Mouse (Mus musculus) G1E (cell line): ENCODE data around the gene En1. TPM values are rescaled to one million over a fixed set of nuclear protein-coding genes. Genes with fewer than 3 reads are reported as not detected.
A peak's percentile ranks its signal among the peaks of the same experiment; 100 is the strongest.

Experiments used
- ATAC-seq: 2 replicates; pipeline ENCODE4 v1.8.0; 2016; ENCODE audit warnings: mild to moderate bottlenecking; ENCODE audit not compliant: insufficient number of reproducible peaks, poor library complexity, low FRiP score, severe bottlenecking; ENCODE audit errors: extremely low read depth
- DNase-seq: peaks from one replicate; pipeline ENCODE4 v3.0.0; 2012; ENCODE audit warnings: low spot score
- H3K27me3 ChIP-seq: 2 replicates; pipeline ENCODE4 v1.6.1; 2012; ENCODE audit warnings: mild to moderate bottlenecking, low read length, inconsistent platforms; ENCODE audit not compliant: insufficient read depth
- H3K36me3 ChIP-seq: replicated peaks from 2 replicates; pipeline ENCODE3; 2012; ENCODE audit warnings: mild to moderate bottlenecking, inconsistent platforms
- H3K4me1 ChIP-seq: 2 replicates; pipeline ENCODE4 v1.6.1; 2012; ENCODE audit warnings: low read depth, low read length, inconsistent platforms, mixed read lengths; ENCODE audit not compliant: insufficient read depth
- H3K4me3 ChIP-seq: 2 replicates; pipeline ENCODE4 v1.5.1; 2012; ENCODE audit warnings: low read depth, mild to moderate bottlenecking, inconsistent platforms, low read length, moderate library complexity, mixed read lengths
- H3K9me3 ChIP-seq: replicated peaks from 2 replicates; pipeline ENCODE4 v1.6.1; 2012; ENCODE audit warnings: inconsistent platforms
- CTCF ChIP-seq: IDR thresholded peaks from 2 replicates; pipeline ENCODE4 v1.5.1; 2012; ENCODE audit warnings: low read depth, low read length, inconsistent platforms, mixed read lengths
- GATA1 ChIP-seq: IDR thresholded peaks from 2 replicates; pipeline ENCODE4 v1.6.1; 2012; ENCODE audit warnings: borderline replicate concordance, low read length, inconsistent platforms, mixed read lengths
- GATA2 ChIP-seq: IDR thresholded peaks from 2 replicates; pipeline ENCODE4 v1.6.1; 2012; ENCODE audit warnings: low read depth, low read length, inconsistent platforms, borderline replicate concordance
- POLR2AphosphoS5 ChIP-seq: IDR thresholded peaks from 2 replicates; pipeline ENCODE4 v1.6.1; 2012; ENCODE audit warnings: low read depth, low read length, inconsistent platforms; ENCODE audit not compliant: insufficient replicate concordance
- TAL1 ChIP-seq: conservative IDR thresholded peaks from 2 replicates; pipeline ENCODE4 v1.6.1; 2012; ENCODE audit warnings: low read depth, low read length, inconsistent platforms, mixed read lengths
- polyA plus RNA-seq: library from polyadenylated mRNA; stranded (reverse); fragments of >175 nt; gene quantifications from 2 replicates; pipeline ENCODE4 v1.2.3, GENCODE M21; 2012
- total RNA-seq, 2 experiments: library from RNA; stranded (forward) in 1 of 2; stranded (reverse) in 1 of 2; fragments of 200-1000 nt in 1 of 2; fragments of >200 nt in 1 of 2; fragmentation: Nextera tagmentation in 1 of 2; gene quantifications; 2 replicates each; pipeline ENCODE4 v1.2.3; 2014 to 2017

The En1 gene
- total RNA-seq (2014; fragmentation: Nextera tagmentation) (not detected in 2 replicates), total RNA-seq (2017) (0.06 and 0.11 TPM in 2 replicates), polyA plus RNA-seq (not detected in 2 replicates)

DNA sequence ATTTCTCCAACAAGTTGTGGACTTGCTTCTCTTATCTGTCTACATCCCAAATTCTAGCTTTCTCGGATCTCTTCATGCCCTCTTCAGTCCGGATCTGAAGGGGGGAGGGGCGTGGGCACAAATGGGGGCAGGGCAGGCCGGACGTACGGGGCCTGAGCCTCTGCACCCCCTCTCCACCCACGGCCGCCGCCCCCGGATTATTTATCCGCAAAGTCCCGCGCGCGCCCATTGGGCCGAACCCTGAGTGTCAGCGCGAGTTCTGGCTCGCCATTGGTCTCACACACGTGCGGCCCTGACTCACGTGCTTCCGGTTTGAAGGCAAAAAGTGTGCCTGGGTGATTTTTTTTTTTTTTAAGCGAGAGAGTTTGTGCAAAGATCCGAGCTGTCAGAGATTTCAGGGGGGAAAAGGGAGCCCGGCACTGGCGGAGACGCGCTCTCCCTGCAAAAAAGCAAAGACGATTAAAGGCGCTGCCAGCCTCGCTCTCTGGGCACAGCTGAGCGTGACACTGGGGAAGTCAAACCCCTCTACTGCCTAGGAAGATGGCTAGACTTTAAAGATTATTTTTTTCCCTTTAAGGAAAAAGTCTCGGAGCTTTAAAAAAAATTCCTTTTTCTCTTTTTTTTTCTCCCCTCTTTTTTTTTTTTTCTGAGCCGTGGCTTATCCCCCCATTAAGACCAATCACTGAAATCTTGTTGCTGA, at the start of gene En1:
Gene En1 (plus strand): TSS at position 388 of the 700 bp plus-strand sequence.
- no peaks in the 10 kb centered on the region for H3K4me1 ChIP-seq
- peak within 1 kb of the TSS; percentile 38; the same call in 1 of the 2 replicates for H3K4me3 ChIP-seq
- peaks cover 3% of the 10 kb centered on the region; the same call in 1 of the 2 replicates for H3K27me3 ChIP-seq
- no peaks in the 10 kb centered on the region for H3K36me3 ChIP-seq
- no peak for ATAC-seq
- no peak for DNase-seq
- TF ChIP-seq TAL1, result no peak
- peaks cover 94% of the 10 kb centered on the region for H3K9me3 ChIP-seq

DNA sequence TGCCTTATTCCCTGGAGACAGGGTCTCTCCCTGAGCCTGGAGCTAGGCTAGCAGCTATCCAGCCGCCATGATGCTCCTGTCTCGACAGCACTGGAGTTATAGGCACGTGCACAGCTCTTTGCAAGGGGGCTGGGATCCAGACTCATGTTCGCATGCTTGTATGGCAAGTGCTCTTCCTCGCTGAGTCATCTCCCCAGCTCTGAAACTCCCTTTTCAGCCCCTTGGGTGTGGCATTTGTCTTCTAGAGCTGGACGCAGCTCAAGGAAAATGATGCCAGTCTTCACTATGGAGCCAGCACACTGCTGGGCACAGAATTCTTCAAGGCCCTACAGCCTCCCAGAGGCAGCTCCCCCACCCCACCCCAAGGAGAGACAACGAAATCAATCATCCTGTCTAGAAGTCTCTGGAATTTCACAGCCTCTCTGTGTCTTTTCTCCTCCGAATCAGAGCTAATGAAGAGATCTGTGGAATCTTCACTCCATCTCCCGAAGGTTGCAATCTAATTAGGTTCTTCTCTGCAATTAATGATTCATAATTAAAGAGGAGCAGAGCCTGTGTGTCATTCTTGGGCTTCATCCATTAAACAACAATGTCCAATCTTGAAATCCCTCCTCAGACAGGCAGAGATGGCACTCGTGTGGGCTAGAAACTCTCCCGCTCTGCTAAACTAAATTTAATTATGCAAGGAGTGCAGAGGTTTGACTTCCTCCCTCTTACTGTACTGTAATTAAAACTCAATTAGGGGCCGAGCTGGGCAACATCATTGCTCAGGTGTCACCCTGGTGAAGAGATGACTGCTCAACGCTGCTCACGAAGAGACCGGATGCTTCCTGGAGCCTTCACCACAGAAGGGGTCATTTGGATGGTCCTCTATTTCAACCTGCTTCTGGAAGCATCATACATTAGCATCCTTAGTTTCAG, 45.0 kb upstream of the En1 start:
- Histone ChIP-seq H3K4me1 (no peaks in the 10 kb centered on the region), H3K36me3 (no peaks in the 10 kb centered on the region), H3K4me3 (no peak overlapping the region), H3K9me3 (peaks cover 69% of the 10 kb centered on the region), H3K27me3 (no peaks in the 10 kb centered on the region)
- DNase-seq, result no peak
- TF ChIP-seq GATA1 (no peak), CTCF (no peak), POLR2AphosphoS5 (no peak), TAL1 (no peak), GATA2 (no peak)
- no peak for ATAC-seq

DNA sequence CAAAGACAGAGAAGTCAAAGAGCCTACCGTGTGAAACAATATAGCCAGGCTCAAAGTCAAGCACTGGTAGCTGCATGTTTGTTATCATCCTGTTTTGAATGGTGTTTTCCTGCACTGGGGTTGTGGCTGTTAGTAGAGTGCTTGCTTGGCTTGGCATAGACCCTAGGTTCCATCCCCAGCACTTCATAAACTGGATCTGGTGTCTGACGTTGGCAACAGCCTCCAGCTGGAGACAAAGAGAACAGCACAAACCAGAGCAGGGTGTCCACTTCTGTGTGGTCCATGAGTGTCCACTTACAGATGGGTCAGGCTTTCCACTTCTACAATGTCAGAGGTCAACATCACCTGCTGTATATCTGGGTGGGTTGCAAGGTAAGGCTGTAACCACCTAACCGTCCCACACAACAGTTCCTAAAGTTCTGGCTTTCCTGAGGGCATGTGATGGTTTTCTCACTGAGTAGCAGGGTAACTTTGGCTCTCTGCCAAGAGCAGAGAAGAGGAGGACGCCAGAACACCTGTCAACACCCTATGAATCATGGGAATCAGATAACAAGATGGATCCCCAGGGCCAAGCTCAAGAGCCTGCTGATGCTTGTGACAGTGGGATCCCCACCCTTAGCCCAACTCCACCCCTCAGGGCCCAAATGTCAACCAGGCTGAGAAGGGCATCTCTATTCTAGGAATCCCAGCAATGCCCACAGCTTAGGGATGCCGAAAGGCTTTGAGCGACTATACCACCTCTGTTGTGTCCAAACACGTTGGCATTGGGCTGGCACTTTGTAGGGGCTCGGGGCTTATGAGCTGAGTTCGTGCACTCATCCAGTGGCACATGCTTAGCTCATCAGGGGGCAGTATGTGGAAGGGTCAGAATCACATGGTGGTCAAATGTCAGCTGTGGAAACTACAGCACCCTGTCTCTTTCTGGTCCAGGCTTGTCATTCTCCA, 43.6 kb upstream of the En1 start:
- H3K36me3 ChIP-seq, result no peaks in the 10 kb centered on the region
- H3K27me3 ChIP-seq, result no peaks in the 10 kb centered on the region
- H3K4me1 ChIP-seq, result no peaks in the 10 kb centered on the region
- H3K9me3 ChIP-seq, result peaks cover 70% of the 10 kb centered on the region
- H3K4me3 ChIP-seq, result no peak overlapping the region
- ATAC-seq (no peak), DNase-seq (no peak)
- no peak for TF ChIP-seq GATA1
- no peak for TF ChIP-seq CTCF
- TF ChIP-seq TAL1, result no peak

DNA sequence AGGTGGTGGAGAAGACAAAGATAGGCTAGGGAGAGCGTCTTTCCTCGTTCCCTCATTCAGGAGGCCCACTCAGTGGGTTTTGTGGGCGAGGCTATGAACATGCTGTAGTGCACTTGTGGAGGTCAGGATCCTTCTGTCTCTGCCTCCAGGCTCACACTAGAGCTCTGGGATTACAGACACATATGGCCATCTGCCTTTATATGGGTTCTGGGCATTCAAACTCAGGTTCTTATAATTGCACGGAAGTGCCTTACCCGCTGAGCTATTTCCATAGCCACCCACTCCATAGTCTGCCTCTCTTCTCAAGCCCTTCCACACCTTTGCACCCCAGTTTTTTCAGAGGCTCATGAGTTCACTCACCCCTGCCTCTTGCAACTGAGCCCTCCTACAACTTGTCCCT, 42.3 kb upstream of the En1 start:
- H3K36me3 ChIP-seq, result no peaks in the 10 kb centered on the region
- ATAC-seq (no peak), DNase-seq (no peak)
- H3K4me1 ChIP-seq, result no peaks in the 10 kb centered on the region
- no peak for TF ChIP-seq CTCF
- no peak for TF ChIP-seq GATA2
- no peak for TF ChIP-seq POLR2AphosphoS5
- H3K9me3 ChIP-seq, result peaks cover 58% of the 10 kb centered on the region
- no peaks in the 10 kb centered on the region for H3K27me3 ChIP-seq
- no peak overlapping the region for H3K4me3 ChIP-seq

DNA sequence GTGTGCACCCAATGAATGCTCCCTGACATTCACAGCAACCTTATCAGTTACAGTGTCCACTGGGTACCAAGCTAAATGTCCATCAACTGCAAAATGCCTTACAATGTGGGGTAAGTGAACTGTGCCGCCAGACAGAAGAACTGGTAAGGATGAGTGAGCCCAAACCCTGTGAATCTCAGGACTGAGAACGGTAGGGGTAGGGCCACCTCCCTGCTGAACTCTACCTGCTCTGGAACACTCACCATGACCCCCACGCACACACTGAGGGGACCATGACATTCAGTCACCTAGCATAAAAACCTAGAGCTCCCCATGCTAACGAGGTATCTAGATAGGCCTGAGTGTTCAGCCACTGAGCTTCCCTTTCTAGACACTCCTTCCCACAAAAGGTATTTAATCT, 20.9 kb upstream of the En1 start:
- ATAC-seq (no peak), DNase-seq (no peak)
- no peaks in the 10 kb centered on the region for H3K27me3 ChIP-seq
- H3K36me3 ChIP-seq, result no peaks in the 10 kb centered on the region
- H3K4me3 ChIP-seq, result no peak overlapping the region
- H3K9me3 ChIP-seq, result peaks cover 57% of the 10 kb centered on the region
- TF ChIP-seq GATA2, result no peak
- TF ChIP-seq POLR2AphosphoS5, result no peak
- TF ChIP-seq GATA1, result no peak
- no peak for TF ChIP-seq CTCF
- no peak for TF ChIP-seq TAL1
- H3K4me1 ChIP-seq, result no peaks in the 10 kb centered on the region

DNA sequence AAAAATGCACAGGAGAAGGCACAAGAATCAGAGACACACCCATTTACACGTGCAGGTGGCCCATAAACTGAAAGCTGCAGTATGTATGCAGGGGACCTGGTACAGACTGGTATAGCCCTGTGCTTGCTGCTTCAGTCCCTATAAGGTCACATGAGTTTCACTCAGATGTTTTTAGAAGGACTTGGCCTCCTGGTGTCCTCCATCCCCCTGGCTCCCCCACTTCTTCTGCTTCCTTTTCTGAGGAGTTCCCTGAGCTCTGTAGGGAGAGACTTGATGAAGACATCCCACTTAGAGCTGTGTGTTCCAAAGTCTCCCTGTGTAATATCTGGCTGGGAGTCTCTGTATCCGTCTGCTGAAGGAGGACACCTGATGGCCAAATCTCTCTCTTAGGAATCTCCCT, 16.7 kb upstream of the En1 start:
- no peak overlapping the region for H3K4me3 ChIP-seq
- no peak for ATAC-seq

More for the DNA sequence above, 16.7 kb upstream of the En1 start:
- H3K27me3 ChIP-seq, result no peaks in the 10 kb centered on the region
- H3K36me3 ChIP-seq, result no peaks in the 10 kb centered on the region
- TF ChIP-seq POLR2AphosphoS5 (no peak), GATA2 (no peak), GATA1 (no peak), CTCF (no peak), TAL1 (no peak)
- no peaks in the 10 kb centered on the region for H3K4me1 ChIP-seq
- no peak for DNase-seq
- peaks cover 67% of the 10 kb centered on the region for H3K9me3 ChIP-seq
